Mouse (Mus musculus) left cerebral cortex, adult 11 months (tissue): ENCODE data around the gene Arhgap10.

Source experiments
- DNase-seq: peaks from one replicate; pipeline ENCODE4 v3.0.0; 2022; ENCODE audit warnings: low spot score

The Arhgap10 gene

DNA sequence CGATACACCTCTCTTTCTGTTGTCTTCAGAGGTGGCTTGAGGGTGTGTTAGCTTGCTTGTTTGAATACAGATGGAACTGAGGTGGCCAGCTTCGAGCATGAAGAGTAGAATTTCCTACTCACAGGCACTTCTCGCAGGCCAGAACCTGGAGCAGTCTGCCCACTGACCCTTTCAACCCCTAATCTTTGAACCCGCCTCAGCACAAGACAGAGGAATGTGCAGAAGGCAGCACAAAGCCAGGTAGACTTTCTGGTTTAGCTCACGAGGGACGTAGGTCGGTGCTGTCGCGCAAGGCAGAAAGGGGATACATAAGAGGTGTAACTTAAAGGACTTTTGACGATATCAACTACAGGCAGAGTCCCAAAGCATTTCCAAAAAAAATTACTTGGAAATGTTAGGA, 908 bp downstream of the Arhgap10 start:
- DNase-seq, result no peak

DNA sequence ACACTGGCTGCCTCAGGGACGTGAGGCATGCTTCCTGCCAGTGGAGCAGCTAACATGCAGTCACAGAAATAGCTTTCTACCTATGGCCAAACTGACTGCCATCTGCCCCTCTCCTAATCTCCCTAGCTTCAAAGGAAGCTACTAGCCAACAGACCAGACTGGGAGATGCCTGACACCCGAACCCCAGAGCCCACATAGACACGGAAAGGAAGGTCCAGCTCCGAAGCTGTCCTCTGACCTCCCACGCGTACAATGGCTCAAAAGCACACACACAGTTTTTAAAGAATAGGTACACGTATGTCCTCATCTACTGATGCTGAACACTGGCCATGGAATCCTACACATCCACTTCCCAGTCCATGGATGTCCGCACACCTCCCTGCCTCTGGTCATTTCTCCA, 2.0 kb downstream of the Arhgap10 start:
- no peak for DNase-seq

GRCm38 (mm10) chr8:77515201-77515600, 2.6 kb downstream of the Arhgap10 start:
- no peak for DNase-seq

DNA sequence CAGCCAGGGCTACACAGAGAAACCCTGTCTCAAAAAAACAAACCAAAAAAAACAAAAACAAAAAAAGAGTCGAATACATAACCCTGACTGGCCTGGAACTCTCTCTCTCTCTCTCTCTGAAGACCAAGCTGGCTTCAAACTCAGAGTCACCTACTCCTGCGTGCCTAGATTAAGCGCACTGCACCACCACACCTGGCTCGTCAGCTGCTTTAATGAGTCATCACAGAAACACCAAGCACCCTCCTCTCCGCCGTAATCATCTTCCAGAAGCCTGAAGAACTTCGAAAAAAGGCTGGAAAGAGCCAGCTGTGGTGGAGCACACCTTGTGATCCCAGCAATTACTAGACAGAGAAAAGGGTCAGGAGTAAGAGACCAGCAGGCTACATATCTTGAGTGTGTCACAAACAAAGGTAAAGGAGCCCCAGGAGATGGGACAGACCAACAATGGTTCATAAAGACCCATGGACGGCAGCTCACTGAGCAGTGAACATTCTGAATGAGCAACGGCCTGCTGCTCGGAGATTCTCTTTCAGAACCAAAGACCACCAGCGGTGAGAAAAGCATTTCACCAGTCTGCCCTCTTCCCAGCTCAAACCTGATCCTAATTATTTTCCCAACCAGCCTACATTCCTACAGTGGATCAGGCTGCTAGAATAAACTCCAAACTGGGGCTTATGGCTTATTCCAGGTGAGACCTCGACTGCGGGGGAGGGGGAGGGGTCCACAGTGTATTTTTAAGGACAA, 5.8 kb downstream of the Arhgap10 start:
- no peak for DNase-seq

- DNase-seq, result no peak
Measured at GRCm38 (mm10) chr8:77510426-77510825, 7.3 kb downstream of the Arhgap10 start.

DNA sequence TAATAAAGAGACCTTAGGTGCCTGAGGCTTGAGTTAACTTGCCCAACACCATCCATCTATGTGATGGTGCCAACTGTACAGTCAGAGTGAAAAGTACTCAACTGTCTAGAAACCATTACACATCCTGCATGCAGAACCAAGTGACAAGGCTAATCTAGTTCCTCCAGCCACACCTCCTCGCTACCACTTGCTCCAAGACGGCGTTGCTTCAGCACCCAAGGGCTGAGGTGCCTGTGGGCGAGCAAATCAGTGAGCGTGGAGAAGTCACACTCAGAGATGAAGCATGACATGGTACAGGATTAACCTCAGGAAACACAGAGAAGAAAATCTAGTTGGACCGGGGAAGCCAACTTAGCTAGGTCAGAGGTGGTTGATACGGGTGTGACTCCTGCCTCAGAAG, 8.7 kb downstream of the Arhgap10 start:
- no peak for DNase-seq

- no peak for DNase-seq
Measured at GRCm38 (mm10) chr8:77507510-77508035, 10.2 kb downstream of the Arhgap10 start.

DNA sequence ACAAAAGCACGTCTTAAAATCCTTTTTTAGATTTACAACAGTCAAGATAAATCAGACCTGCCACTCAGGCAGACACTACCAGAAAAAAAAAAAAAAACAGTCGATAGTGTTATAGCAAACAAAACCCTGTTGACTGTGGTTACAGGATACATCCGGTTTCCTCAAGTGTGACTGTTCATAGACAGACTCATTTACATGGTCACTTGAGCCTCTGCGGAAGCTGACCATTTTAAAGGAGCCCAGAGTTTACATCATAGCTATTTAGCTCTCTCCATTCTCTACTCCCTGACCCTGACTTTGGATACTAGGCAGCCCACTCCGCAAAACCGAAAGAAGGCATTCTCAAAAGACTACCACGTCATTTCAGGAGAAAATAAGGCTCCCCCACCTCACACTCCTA, 11.2 kb downstream of the Arhgap10 start:
- no peak for DNase-seq

GRCm38 (mm10) chr8:77502547-77502946, 15.2 kb downstream of the Arhgap10 start:
- no peak for DNase-seq

- DNase-seq, result no peak
Measured at GRCm38 (mm10) chr8:77501131-77501530, 16.6 kb downstream of the Arhgap10 start.

GRCm38 (mm10) chr8:77500264-77500663, 17.5 kb downstream of the Arhgap10 start:
- DNase-seq, result no peak

DNA sequence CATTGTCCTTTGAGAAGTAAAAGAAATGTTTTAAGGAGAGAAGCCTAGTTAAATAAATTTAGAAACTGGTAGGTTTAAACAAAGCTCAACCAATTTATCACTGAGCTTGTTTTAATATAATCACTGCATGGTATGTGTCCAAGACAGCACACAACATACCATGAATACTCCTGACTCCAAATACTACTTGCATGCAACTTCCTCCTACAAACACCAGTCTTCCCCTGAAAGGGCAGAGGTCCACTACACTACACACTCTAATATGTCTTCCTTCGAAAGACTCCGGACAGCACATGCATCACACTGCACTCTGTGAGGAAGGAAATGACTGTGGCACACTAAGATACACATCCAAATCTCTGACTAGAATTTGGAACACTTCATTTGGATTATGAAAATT, 20.3 kb downstream of the Arhgap10 start:
- no peak for DNase-seq

DNA sequence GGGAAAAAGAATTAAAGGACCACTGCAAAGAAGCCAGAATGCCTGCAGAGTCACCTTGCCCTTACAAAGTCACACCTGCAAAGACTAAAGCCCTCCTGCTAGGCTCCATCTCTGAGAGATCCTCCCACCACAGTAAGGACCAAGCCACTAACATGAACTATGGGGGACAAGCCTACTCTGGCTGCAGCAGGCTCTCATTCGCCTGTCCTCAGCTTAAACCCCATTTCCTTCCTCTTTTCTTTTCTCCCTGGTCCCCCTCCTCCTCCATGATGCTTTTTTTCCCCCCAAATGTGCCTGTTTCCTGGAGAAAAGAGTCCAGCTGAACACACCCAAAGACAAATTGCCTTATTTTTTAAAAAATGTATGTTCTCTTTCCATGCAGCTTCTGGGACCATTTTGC, 21.5 kb downstream of the Arhgap10 start:
- DNase-seq, result no peak

DNA sequence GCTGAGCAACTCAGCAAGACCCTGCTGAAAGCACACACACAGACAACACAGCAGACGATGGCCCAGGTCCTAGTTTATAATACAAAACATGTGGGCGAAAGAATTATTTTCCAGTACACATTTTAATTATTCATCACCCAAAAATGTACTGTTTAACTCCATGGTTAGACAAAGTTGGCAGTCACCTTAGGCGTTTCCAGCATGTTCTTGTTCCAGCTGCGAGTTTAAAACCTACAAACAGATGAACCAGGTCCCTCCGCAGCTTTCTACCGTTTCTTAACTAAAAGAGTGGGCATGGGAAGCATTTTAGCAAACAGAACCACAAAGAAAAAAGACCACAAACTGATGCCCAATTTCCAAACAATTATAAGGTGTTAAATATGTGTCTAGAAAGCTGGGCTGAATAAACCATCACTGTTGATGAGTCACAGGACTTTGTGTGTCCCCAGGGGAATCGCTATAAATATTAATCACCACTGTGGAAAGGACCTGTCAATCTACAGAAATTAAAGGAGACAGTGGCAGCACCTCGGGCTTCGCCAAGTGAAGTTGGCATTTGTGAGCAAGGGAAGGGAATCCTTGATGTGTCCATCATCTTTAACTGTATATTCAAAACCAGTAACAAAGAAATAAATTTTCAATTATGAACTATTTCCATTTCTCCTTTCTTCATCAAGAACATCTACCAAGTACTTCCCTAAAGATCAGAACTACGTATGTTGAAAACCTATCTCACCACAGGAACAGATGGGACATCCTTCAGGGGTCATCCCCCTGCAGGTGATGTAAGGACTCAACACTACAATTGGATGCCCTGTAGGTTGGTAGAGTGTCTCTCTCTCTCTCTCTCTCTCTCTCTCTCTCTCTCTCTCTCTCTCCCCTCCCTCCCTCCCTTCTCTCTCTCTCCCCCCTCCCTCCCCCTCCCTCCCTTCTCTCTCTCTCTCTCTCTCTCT, 23.1 kb downstream of the Arhgap10 start:
- no peak for DNase-seq

DNA sequence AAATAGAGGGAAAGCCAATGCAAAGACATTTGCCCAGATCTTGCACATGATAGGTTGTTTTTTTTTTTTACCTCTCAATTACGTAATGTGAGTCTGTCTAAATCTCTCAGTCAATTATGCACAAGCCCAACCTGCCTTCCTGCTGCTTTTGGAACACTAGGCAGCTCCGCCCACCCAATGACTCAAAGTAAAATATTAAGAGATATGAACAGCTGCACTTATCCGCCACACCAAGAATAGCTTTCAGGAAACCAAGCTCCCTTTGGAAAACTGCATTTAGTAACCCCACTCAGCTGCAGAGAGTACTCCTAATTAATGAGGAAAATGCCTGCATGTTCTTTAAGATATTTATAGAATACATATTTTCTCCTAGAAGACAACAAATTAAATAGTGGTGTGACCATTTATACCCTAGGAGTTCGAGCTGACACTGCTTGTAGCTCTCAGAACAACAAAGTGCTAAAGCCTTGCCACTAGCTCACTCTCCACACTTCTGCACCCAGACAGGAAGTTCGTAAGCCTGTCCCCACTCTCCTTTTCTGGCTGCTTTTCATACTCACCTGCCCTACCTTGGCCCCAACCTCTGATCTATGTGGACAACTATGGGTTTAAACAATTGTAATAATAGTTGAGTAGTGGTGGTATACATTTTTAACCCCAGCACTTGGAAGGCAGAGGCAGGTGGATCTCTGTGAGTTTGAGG, 25.2 kb downstream of the Arhgap10 start:
- peak; percentile 59 for DNase-seq

GRCm38 (mm10) chr8:77491231-77491923, 26.4 kb downstream of the Arhgap10 start:
- DNase-seq, result no peak

DNA sequence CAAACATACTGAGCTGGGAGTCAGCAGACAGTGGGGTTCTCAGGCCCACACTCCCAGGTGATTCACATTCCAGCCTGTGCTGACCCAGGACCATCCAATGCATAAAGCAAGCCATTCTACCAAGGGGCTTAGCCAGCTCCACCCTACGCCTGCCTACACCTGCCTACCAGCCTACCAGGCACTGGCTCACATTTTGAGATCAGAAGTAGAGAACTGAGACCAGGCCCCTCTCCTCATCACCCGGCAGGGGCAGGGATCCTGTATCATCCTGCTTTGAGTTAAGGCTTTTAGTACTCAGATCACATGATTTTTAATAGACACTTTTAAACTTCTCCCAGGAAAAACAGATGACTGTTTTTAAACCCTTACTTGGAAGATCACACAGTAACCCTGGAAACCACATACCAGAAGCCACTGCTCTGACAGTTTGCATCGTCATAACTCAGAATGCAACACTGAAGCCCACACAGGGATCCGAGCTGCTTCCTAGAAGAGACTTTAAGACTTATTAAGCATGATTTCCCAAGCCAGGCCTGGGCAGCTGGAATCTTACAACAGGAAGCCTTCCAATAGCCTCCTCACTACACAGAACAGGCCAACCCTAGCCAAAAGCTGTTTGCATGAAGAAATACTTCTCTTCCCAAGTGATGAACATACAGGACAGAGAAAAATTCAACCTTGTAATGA, 27.5 kb downstream of the Arhgap10 start:
- DNase-seq, result peak; percentile 38

GRCm38 (mm10) chr8:77489235-77489634, 28.5 kb downstream of the Arhgap10 start:
- no peak for DNase-seq

DNA sequence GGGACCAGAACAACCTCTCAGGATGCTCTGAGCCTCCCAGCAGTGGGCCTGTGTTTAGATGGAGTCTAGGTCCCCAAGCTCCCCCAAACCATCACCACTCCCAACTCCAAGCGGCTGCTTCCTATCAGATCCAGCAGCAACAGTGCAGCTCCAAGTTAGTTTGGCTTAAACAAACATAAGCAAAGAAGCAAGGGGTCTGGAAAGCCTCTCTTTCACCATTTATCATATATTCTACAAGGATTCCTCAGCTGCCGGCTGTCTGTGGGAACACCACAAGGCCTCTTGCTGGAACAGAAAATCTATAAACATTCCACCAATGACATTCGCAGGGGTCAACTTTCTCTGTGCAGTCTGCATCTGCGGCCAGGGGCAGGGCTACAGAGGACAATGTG, 29.5 kb downstream of the Arhgap10 start:
- DNase-seq, result no peak

- DNase-seq, result no peak
Measured at GRCm38 (mm10) chr8:77487590-77488214, 30.1 kb downstream of the Arhgap10 start.

DNA sequence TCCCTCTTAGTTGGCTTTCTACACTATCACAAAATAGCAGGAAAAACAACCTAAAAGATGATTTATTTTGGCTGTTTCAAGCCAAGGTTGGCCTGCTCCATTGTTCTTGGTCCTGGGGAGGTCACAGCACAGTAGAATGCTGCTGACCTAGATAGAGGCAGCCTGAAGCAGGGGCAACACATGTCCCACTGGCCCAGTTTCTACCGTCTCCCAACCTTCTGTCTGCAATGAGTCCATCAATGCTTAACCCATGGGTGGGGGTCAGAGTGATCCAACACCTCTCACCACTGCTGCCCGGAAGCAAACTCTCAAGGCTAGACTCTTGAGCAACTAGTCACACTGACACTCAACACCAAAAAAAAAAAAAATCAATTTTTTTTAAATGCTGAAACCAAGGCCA, 31.0 kb downstream of the Arhgap10 start:
- no peak for DNase-seq
